Mouse (Mus musculus): ENCODE data around the gene Asf1b. TPM values are rescaled to one million over a fixed set of nuclear protein-coding genes. Genes with fewer than 3 reads are reported as not detected.
A peak's percentile ranks its signal among the peaks of the same experiment; 100 is the strongest.

The Asf1b gene
- polyA plus RNA-seq, 1 experiment, result 29.3 TPM

GRCm38 (mm10) chr8:83964015-83964765 lies 8.9 kb downstream of the Asf1b start:
- TF ChIP-seq POLR2A (IDR thresholded peaks at IDR 0.05; ENCODE audit: insufficient read depth, low read length), result no peak
- no peaks in the 10 kb centered on the region for H3K9me3 ChIP-seq (replicated peaks; ENCODE audit: control insufficient read depth, insufficient read depth, low read length, poor library complexity, severe bottlenecking)
- no peak overlapping the region for H3K9ac ChIP-seq (ENCODE audit: low read depth, poor library complexity, severe bottlenecking)
- H3K4me3 ChIP-seq (ENCODE audit: low read depth, low read length), result no peak overlapping the region
- H3K27ac ChIP-seq (ENCODE audit: insufficient read depth, low read length), result no peak overlapping the region
- H3K27me3 ChIP-seq (ENCODE audit: control insufficient read depth, insufficient read depth, low read length, poor library complexity, severe bottlenecking), result no peaks in the 10 kb centered on the region
- no peaks in the 10 kb centered on the region for H3K4me1 ChIP-seq (ENCODE audit: control insufficient read depth, insufficient read depth, low read length)
- peaks cover 43% of the 10 kb centered on the region for H3K36me3 ChIP-seq (ENCODE audit: control insufficient read depth, insufficient read depth, low read length, poor library complexity, severe bottlenecking)

GRCm38 (mm10) chr8:83967701-83968100 lies 12.4 kb downstream of the Asf1b start:
- H3K4me3 ChIP-seq (ENCODE audit: low read depth, low read length), result no peak overlapping the region
- peaks cover 40% of the 10 kb centered on the region for H3K36me3 ChIP-seq (ENCODE audit: control insufficient read depth, insufficient read depth, low read length, poor library complexity, severe bottlenecking)

GRCm38 (mm10) chr8:83971121-83971520 lies 15.8 kb downstream of the Asf1b start:
- Histone ChIP-seq H3K4me1 (ENCODE audit: control insufficient read depth, insufficient read depth, low read length) (no peaks in the 10 kb centered on the region), H3K27ac (ENCODE audit: insufficient read depth, low read length) (no peak overlapping the region), H3K9me3 (replicated peaks; ENCODE audit: control insufficient read depth, insufficient read depth, low read length, poor library complexity, severe bottlenecking) (no peaks in the 10 kb centered on the region), H3K4me3 (ENCODE audit: low read depth, low read length) (no peak overlapping the region), H3K27me3 (ENCODE audit: control insufficient read depth, insufficient read depth, low read length, poor library complexity, severe bottlenecking) (no peaks in the 10 kb centered on the region), H3K36me3 (ENCODE audit: control insufficient read depth, insufficient read depth, low read length, poor library complexity, severe bottlenecking) (peaks cover 28% of the 10 kb centered on the region), H3K9ac (ENCODE audit: low read depth, poor library complexity, severe bottlenecking) (no peak overlapping the region)
- TF ChIP-seq POLR2A (IDR thresholded peaks at IDR 0.05; ENCODE audit: insufficient read depth, low read length) (no peak), CTCF (IDR thresholded peaks at IDR 0.05; ENCODE audit: low read depth, low read length) (no peak), EP300 (IDR thresholded peaks at IDR 0.05; ENCODE audit: insufficient read depth, low read depth, low read length) (no peak)

More at GRCm38 (mm10) chr8:83967701-83968100, 12.4 kb downstream of the Asf1b start:
- TF ChIP-seq EP300 (IDR thresholded peaks at IDR 0.05; ENCODE audit: insufficient read depth, low read depth, low read length) (no peak), CTCF (IDR thresholded peaks at IDR 0.05; ENCODE audit: low read depth, low read length) (no peak), POLR2A (IDR thresholded peaks at IDR 0.05; ENCODE audit: insufficient read depth, low read length) (no peak)
- Histone ChIP-seq H3K27me3 (ENCODE audit: control insufficient read depth, insufficient read depth, low read length, poor library complexity, severe bottlenecking) (no peaks in the 10 kb centered on the region), H3K27ac (ENCODE audit: insufficient read depth, low read length) (no peak overlapping the region), H3K9me3 (replicated peaks; ENCODE audit: control insufficient read depth, insufficient read depth, low read length, poor library complexity, severe bottlenecking) (no peaks in the 10 kb centered on the region), H3K4me1 (ENCODE audit: control insufficient read depth, insufficient read depth, low read length) (no peaks in the 10 kb centered on the region), H3K9ac (ENCODE audit: low read depth, poor library complexity, severe bottlenecking) (no peak overlapping the region)

- H3K9ac ChIP-seq (ENCODE audit: low read depth, poor library complexity, severe bottlenecking), result peak overlapping the region; percentile 72; the same call in 1 of the 2 replicates
- H3K4me1 ChIP-seq (ENCODE audit: control insufficient read depth, insufficient read depth, low read length), result no peaks in the 10 kb centered on the region
- no peak overlapping the region for H3K4me3 ChIP-seq (ENCODE audit: low read depth, low read length)
- no peaks in the 10 kb centered on the region for H3K27me3 ChIP-seq (ENCODE audit: control insufficient read depth, insufficient read depth, low read length, poor library complexity, severe bottlenecking)
- H3K36me3 ChIP-seq (ENCODE audit: control insufficient read depth, insufficient read depth, low read length, poor library complexity, severe bottlenecking), result peaks cover 25% of the 10 kb centered on the region
- no peaks in the 10 kb centered on the region for H3K9me3 ChIP-seq (replicated peaks; ENCODE audit: control insufficient read depth, insufficient read depth, low read length, poor library complexity, severe bottlenecking)
- TF ChIP-seq POLR2A (IDR thresholded peaks at IDR 0.05; ENCODE audit: insufficient read depth, low read length), result no peak
- TF ChIP-seq CTCF (IDR thresholded peaks at IDR 0.05; ENCODE audit: low read depth, low read length), result no peak
- no peak for TF ChIP-seq EP300 (IDR thresholded peaks at IDR 0.05; ENCODE audit: insufficient read depth, low read depth, low read length)
- H3K27ac ChIP-seq (ENCODE audit: insufficient read depth, low read length), result no peak overlapping the region
Measured at GRCm38 (mm10) chr8:83971661-83972060, 16.4 kb downstream of the Asf1b start.

GRCm38 (mm10) chr8:83972150-83973120 lies 17.1 kb downstream of the Asf1b start, which contains the start of gene Prkaca:
Prkaca (plus strand) TSS chr8:83972993.
- H3K27ac ChIP-seq (ENCODE audit: insufficient read depth, low read length), result no peak within 1 kb of the TSS
- TF ChIP-seq EP300 (IDR thresholded peaks at IDR 0.05; ENCODE audit: insufficient read depth, low read depth, low read length), result no peak
- TF ChIP-seq CTCF (IDR thresholded peaks at IDR 0.05; ENCODE audit: low read depth, low read length), result no peak
- no peak for TF ChIP-seq POLR2A (IDR thresholded peaks at IDR 0.05; ENCODE audit: insufficient read depth, low read length)
- peaks cover 19% of the 10 kb centered on the region for H3K36me3 ChIP-seq (ENCODE audit: control insufficient read depth, insufficient read depth, low read length, poor library complexity, severe bottlenecking)
- H3K4me1 ChIP-seq (ENCODE audit: control insufficient read depth, insufficient read depth, low read length), result no peaks in the 10 kb centered on the region
- H3K4me3 ChIP-seq (ENCODE audit: low read depth, low read length), result peak within 1 kb of the TSS; percentile 89
- H3K9me3 ChIP-seq (replicated peaks; ENCODE audit: control insufficient read depth, insufficient read depth, low read length, poor library complexity, severe bottlenecking), result no peaks in the 10 kb centered on the region
- H3K27me3 ChIP-seq (ENCODE audit: control insufficient read depth, insufficient read depth, low read length, poor library complexity, severe bottlenecking), result no peaks in the 10 kb centered on the region
- H3K9ac ChIP-seq (ENCODE audit: low read depth, poor library complexity, severe bottlenecking), result peak within 1 kb of the TSS; percentile 72

Data from ES-Bruce4 (cell line).